Mouse (Mus musculus) left cerebral cortex, adult 11 months (tissue): ENCODE results near the gene Cyp3a13.
A peak's percentile ranks its signal among the peaks of the same experiment; 100 is the strongest.
"Not testable (repeated sequence)": the region's sequence is repeated elsewhere in the genome, so short reads cannot be mapped to it uniquely, and the experiment has no call there.

Experiments
- DNase-seq: peaks from one replicate; pipeline ENCODE4 v3.0.0; 2022; ENCODE audit warnings: low spot score

Gene Cyp3a13

DNA sequence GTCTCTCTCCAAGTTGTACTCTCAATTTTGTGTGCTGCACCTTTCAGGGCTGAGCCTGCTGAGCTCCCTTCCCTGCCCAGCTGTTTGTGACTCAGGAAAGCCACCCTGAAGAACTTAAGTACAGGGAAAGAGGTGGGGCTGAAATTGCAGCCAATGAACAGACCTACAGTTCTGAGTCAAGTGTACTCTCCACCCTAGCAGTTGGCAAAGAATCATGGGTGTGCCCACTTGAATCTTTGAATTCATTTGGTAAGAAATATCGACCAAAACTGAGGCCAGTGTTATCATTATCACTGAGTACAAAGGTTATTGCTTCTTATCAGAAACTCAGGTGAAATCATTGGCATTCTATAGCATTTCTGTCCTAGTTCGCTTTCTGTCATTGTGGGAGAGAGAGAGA is at the start of gene Cyp3a13:
TSS of gene Cyp3a13 (minus strand) at position 88 of the 400 bp plus-strand sequence.
- DNase-seq = no peak

DNA sequence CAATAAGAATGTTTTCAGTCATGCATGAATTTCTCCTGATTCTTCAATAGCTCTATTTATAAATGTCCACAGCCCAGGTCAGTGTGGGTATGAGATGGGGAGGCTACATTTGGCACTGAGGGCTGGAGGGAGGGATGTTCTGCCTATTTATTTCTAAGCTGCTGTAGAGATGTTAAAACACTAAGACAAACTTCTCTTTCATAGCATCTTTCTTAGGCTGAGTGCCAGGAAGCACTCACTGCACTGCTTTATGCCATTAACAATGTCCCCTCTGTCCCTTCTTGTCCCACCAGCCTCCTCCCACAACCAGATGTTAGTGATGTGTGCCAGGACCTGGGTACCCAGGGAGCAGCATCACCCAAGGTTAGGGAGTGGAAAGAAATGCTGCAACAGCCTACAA is 45.1 kb upstream of the Cyp3a13 start:
- DNase-seq = peak; percentile 62

DNA sequence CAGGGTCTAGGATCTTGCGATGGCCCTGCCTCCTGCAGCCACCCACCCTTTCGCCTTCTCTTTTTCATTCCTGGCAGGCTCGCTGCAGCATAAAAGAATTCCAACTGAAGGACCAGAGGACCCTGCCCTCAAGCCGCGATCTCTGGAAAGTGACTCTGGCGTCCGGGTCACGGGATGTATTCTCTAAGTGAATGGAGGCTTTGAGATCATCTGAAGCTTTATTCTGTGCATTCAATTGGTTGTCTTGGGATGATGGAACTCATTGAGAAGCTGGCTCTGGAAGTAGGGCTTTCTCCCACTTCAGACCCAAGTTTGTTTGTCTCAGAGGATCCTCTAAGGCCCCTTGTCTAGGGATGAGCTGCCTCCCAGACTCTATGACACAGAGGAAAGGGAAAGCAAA is 41.5 kb upstream of the Cyp3a13 start, which contains the start of gene Gjc3:
TSS of gene Gjc3 (minus strand) at position 154 of the 400 bp plus-strand sequence.
- DNase-seq = no peak

DNA sequence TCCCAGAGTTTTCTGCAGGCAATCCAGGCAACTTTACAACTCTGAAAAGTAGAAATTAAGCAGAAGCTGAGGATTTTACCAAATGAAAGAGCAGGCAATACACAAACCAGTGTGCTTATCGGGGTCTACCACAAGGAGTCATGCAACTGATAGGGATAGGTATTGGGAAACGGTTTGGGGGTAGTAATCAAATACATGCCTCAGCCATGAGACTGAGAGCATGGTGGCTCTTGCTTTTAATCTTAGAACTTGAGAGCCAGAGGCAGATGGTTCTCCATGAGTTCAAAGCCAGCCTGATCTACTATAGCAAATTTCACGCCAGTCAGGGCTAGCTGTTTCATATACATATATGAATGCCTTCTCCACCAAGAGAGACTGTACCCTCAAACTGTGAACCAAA is 35.0 kb upstream of the Cyp3a13 start:
- DNase-seq = no peak

DNA sequence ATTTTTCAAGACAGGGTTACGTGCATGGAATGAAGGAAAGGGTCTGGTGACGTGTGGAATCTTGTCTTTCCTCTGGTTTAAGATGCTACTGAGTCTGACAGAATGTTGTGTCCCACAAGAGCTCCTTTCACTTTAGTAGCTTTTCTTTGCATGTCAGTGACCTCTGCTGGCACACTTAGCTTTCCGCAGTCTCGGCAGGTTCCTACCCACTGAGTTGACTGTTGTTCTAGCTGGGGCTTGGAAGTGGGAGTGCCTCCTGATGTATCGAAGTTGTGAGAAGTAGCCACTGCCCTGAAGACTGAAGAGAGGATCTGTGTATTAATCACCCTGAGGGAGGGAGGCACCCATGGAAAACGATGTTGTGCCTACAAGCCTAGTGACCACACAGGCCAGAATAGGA is 29.8 kb upstream of the Cyp3a13 start:
- DNase-seq = no peak

DNA sequence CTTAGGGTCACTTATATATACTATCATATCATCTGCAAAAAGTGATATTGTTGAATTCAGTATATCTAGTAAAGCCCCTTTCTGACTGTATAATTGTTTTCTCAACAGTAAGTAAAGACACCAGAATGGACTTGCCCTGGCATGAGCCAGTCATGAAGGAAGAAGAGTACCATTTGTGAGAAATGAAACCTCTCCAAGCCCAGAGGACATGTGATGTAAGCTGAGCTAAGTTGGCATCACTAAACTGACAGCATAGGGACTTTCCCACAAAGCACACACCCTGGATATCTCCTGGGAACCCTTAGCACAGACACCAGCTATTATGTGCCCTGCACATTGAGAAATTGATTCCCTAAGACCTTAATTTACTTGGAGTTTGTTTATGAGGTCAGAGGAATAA is 25.9 kb upstream of the Cyp3a13 start:
- no peak for DNase-seq

DNA sequence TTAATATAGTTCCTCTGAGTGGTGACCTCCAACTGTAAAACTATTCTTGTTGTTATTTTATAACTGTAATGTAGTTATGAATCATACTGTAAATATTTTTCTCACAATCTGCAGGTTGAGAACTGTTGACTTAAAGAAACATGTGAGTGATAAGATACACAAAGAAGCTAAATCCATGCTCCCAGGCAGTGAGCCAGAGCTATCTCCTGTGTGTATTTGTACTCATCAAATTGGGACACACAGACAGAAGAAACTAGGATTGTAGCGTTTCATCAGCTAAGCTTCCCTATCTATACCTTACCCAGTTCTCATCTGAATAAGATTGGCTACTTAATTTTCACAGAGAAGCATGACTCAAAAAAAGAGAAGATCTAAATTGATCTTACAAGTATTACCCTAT is 21.7 kb upstream of the Cyp3a13 start:
- no peak for DNase-seq

DNA sequence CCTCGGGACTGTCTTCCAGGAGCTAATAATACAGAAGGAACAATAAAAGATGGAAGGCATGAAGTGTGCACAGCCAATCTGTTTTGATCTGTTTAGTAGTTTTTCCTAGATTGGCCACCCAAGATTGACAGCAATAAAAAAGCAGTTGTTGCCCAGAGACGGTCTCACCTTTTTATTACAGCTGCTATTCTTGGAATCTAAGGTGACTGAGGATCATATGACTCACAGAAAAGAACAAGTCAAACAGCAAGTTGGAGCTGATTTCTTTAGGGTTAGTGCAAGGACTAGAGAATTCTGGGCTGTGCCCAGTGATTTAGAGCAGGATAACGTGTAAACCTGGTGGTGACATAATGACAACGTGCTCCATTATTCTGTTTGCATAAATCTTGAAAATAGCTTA is 19.5 kb upstream of the Cyp3a13 start:
- DNase-seq = no peak

DNA sequence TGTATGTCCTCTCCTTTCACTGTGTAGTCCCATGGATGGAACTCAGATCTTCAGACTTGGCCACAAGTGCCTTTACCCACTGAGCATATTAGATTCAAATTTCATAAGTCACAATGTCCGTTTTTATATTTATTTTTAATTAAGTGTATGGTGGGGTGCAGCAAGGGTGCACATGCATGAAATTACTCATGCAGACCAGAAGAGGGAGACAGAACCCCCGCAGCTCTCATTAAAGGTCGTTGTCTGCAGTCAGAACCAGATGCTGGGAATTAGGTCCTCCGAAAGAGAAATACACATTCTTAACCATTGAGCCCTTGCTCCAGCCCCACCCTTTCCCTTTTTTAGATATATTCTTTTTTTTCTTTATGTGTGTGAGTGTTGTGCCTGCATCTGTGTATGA is 15.8 kb upstream of the Cyp3a13 start:
- DNase-seq = no peak

DNA sequence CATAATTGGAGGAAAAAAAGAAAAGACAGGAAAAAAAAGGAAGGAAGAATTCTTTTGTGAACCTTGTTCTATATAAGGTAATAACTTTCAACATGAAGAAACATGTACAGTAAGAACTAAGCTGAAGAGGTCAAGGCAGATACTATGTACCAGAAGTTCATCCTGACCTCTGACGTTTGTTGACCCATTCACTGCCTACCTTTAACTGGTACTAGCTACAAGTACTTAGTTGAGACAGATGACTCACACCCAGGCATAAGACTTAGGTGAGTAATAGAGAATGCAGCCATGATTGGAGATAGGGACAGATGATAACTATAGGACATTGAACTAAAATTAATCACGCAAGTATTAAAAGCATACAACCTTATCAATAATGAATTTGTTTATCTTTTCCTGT is 15.1 kb upstream of the Cyp3a13 start:
- DNase-seq = no peak

DNA sequence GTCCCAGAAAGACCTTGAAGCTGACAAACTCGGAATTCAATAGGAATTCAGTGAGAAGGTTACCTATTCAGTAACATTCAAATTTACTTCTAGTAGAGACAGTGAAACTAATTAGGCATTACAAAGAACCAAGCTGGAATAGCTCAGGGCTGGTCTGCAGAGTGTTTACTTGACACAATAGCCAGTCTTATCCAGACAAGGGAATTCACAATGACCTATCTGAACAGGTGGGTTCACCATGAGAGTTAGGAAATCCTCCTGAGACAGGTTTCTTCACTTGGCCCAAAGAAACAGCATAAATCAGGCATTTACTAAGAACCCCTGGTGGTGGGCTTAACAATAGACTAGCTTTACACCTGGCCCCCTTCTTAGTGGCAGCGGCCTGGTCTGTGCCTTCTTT is 12.5 kb upstream of the Cyp3a13 start:
- not testable (repeated sequence) for DNase-seq

DNA sequence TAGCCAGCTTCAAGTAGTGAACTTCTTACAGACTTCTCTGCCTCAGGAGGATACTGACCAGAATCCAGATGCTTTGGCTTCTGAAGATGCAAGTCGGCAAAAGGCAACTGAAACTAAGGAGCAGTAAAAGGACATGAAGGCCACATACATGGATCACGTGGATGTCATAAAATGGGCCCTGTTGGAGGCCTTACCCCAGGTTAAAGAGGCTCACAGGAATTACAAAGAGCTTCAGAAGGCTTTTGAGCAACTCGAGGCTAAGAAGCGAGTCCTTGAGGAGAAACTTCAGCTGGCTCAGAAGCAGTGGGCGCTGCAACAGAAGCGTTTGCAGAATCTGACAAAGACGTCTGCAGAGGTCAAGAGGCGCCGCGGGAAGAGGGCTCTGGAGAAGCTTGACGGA is 7.0 kb upstream of the Cyp3a13 start:
- no peak for DNase-seq

DNA sequence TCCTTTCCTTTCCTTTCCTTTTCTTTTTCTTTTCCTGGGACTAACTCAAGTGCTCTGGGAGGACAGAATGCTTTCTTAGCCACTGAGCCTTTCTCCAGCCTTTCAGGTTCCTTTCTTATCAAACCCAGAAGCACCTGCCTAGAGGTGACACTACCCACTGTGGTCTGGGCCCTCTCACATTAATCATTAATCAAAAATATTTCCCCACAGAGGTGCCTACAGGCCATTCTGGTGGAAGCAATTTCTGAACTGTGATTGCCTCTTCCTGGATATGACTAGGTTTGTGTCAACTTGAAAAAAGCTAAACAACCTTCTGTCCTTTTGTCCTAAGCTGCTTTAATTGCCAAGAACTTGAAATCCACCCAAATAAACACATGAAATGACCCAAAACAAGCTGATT is 752 bp upstream of the Cyp3a13 start:
- DNase-seq = no peak

DNA sequence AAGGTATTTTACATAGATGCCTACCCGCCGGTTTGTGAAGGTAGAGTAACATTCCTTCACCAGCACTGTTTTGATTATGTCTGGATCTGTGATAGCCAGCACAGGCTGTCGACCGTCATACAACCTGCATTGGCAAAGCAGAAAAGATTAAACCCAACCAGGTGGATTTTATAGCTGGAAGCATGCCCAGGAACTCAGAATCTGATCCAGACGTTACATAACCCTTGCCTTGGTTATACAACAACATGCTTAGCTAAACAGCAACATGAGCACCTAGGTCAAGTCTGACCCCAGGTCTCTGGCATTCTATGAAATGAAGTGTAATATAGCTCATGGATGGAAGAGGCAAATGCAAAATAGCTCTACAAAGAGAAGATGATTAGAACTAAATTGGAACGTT is 5.9 kb downstream of the Cyp3a13 start:
- DNase-seq = no peak

DNA sequence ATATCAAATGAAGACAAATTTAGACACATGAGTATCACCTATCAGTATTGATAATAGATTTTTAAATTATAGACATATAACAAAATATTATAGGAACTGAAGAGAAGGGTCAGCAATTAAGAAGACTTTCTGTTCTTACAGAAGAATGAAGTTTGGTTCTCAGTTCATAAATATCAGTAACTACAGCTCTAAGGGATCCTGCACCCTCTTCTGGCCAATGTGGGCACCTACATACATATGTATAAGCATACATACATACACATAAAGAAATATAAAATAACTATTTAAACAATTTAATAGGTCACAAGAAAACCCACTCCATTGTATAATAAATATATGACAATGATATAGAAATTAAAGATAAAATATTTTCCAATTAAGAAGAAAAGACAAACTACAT is 6.9 kb downstream of the Cyp3a13 start:
- no peak for DNase-seq

DNA sequence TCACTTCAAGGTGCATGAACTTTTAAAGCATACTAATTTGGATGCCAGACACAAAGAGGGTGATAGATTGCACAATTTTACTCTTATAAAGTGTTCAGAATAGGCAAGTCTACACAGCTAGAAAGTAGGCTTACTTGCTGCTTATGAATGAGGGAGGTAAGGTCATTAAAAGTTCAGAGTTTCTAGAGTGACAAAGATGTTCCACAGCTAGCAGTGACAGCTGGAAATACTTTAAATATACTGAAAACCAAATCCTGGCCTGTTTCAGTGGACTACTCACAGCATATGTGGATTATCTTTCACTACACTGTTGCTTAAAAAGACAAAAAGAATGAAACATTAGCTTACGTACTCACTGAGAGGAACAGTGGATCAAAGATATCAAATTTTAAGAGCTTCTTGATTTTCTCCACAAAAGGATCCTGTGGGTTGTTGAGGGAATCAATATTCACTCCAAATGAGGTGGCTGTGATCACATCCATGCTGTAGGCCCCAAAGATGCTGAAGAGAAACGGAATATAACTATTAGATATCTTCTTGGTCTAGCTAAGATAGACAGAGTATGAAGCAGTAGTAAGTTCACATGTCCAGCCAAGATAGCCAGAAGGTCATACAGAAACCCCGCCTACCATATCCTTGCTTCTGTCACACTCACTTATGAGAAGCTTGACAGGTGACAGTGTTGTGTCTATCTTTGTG is 11.7 kb downstream of the Cyp3a13 start:
- DNase-seq = no peak

DNA sequence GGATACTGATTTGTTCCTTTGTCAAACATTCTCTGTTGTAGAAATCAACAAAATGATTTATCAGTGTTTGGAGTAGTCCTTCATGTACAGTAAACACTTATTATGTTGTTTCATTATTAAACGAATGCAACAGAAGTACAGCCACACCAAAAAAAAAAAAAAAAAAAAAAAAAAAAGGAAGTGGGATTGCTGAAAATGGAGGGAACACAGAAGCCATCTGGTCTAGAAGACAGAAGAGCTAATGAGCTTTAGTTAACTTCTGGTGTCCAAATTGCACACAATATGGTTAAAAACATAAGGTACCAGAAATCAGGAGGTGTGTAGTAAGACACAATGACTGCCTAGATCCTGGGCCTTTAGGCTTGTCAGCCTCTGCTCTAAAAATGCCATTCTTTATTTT is 23.6 kb downstream of the Cyp3a13 start:
- no peak for DNase-seq

DNA sequence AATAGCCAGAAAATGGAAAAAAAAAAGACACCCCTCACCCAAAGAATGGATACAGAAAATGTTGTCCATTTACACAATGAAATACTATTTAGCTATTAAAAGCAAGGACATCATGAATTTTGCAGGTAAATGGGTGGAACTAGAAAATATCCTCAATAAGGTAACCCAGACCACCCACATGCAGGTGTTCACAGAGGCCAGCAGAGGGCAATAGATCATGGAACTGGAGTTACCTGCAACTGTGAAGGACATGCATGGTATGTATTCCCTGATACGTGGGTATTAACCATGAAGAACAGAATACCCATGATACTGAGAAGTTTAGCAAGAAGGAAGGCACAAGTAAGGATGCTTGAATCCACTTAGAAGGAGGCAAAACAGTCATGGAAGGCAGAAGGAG is 28.5 kb downstream of the Cyp3a13 start:
- DNase-seq = no peak

DNA sequence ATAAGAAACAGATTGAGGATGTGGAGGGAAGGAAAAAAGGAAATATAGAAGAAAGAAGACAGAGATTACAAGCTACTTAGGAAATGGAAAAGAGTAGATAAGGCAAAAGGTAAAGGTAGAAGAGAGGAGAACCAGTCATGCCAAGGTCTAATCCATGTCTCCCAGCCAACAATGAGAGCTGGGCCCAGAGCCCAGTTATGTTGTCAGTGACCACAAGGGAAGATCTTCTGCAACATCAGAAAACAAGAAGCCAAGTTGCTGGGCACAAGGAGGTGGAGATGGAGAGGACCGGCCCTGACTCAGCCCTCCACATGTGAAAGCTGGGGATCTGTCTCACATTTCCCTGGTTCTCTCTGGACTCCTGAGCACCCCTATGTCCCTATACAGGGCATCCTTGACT is 33.8 kb downstream of the Cyp3a13 start:
- DNase-seq = no peak

DNA sequence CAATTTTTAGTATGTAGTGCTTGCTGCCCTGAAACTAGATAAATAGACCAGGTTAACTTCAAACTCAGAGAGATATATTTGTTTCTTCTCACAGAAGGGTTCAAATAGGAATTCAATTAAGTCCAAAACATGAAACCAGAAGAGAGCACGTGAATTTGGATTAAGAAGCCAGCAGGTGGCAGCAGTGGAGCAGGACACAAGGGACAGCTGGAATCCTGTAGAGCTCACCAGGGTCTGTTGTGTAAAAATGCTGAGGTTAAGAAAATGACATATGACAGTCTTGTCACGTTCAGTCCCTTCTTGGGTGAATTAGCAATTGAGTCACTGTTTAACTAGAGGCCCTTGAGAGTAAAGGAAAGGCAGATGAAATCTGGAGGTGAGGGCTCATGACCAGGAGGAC is 35.5 kb downstream of the Cyp3a13 start:
- peak; percentile 15 for DNase-seq

DNA sequence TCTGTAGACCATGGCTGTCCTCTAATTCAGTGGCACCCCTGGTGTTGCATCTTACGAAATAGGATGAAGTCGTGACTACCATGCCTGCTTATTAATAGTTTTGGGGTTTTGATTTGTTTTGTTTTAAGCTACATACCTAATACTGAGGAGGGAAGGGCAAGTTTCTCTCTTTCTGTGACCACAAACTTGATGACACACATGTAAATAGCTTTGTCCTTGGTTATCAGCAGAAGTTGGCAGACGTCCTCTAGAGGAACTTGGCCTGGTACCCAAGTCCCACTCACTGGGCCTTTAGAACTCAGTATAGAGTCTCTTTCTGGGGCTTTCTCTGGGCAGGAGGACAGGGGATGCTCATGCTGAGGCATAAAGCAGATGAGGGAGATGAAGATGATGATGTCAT is 38.1 kb downstream of the Cyp3a13 start:
- no peak for DNase-seq

DNA sequence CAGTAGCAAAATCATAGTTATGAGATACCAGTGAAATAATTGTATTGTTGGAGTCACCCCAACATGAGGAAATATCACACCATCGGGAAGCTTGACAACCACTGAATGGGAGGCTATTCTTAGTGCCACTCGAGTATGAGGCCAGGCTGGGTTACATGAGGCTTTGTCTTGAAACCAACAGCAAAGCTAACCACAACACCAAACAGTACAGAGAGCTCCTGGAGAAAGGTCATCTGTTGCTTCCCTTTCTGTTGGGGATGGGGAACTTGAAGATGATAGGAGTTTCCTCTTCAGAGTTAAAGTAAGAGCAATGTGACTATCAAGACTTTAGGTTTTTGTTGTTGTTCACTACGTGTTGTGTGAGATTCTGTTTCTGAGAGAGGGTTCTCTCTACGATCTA is 38.5 kb downstream of the Cyp3a13 start:
- DNase-seq = no peak

DNA sequence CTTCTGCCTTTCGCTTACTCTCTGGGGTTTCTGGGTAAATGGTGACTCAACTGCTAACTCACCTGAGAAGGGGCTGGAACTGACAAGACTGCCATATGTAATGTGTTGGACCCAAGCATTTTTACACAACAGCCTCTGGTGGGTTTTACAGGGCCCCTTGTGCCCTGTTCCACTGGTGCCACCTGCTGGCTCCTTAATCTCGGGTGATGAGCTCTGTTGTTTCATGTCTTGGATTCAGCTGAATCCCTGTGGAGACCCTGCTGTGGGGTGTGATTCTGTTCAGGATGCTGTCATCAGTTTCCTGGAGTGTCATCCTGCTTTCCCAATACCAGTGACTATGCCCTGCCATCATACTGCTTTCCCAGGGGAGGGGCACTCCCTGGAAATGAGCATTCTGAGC is 43.6 kb downstream of the Cyp3a13 start:
- no peak for DNase-seq

DNA sequence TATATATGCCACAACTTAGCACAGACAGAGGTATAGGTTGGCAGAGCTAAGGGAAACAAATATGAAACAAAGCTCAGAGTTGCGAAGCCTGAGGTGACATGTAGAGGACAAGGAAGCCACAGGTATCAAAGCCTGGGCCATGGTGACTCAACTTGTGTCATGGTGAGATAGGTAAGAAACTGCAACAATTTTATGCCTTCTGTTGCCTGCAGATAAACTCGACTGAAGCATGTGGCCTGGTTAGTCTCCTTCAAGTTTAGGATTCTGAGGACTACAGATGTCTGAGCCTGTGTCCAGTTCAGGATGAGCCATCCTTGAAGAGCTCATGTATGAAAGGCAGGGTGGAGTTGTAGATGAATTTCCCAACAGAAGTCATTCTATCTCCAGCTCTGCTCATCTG is 46.4 kb downstream of the Cyp3a13 start:
- DNase-seq = no peak

DNA sequence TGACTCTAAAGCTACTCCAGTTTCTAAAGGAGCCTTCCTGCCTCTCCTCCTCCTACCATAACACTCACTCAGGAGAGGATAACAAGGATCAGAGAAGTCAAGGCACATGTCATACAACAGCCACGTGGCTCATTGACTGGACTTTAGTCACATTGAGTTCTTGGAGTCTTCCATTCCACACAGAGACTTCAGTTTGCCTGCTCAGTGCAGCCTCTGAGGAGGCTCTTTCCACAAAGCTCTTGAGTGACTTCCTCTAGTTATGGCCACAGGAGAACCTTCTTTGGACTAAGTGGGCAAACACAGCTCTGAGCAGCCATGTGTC is 49.1 kb downstream of the Cyp3a13 start:
- DNase-seq = not testable (repeated sequence)
